Mouse (Mus musculus) forebrain, embryonic 12.5 days (tissue): ENCODE measurements at regions not wholly inside any gene's neighbourhood (a gene's known extent, or its start where the extent isn't known, plus 50 kb on each side); places are given as distances from the start of the nearest gene placed in this dataset. TPM values are rescaled to one million over a fixed set of nuclear protein-coding genes. Genes with fewer than 3 reads are reported as not detected.

ENCODE experiments used
- ATAC-seq: fragments of 200-750 bp; cut with Nextera tagmentation; 2 replicates; pipeline ENCODE4 v1.8.0; 2017; ENCODE audit warnings: moderate TSS enrichment; ENCODE audit not compliant: low FRiP score
- H3K27ac ChIP-seq: fragments of 300-500 bp; sonication (generic); 2 replicates; pipeline ENCODE4 v1.5.1; 2016; ENCODE audit warnings: mild to moderate bottlenecking
- H3K27me3 ChIP-seq: fragments of 300-500 bp; sonication (generic); 2 replicates; pipeline ENCODE4 v1.6.1; 2016; ENCODE audit warnings: mild to moderate bottlenecking
- H3K36me3 ChIP-seq: fragments of 300-500 bp; sonication (generic); replicated peaks from 2 replicates; pipeline ENCODE4 v1.6.1; 2016; ENCODE audit warnings: mild to moderate bottlenecking
- H3K4me1 ChIP-seq: fragments of 300-500 bp; sonication (generic); 2 replicates; pipeline ENCODE4 v1.6.1; 2016
- H3K4me2 ChIP-seq: fragments of 300-500 bp; sonication (generic); 2 replicates; pipeline ENCODE4 v1.6.1; 2016; ENCODE audit warnings: mild to moderate bottlenecking, moderate library complexity
- H3K4me3 ChIP-seq: fragments of 300-500 bp; sonication (generic); replicated peaks from 2 replicates; pipeline ENCODE4 v1.5.1; 2016; ENCODE audit warnings: mild to moderate bottlenecking
- H3K9ac ChIP-seq: fragments of 300-500 bp; sonication (generic); 2 replicates; pipeline ENCODE4 v1.6.1; 2016; ENCODE audit warnings: mild to moderate bottlenecking
- H3K9me3 ChIP-seq: fragments of 300-500 bp; sonication (generic); 2 replicates; pipeline ENCODE4 v1.6.1; 2016
- WGBS: fragments of 180-500 bp; shearing (Covaris S2); methylation state at CpG from one replicate; pipeline ENCODE4 v1.1.7; 2016; 5-methylcytosine and 5-hydroxymethylcytosine counted together
- microRNA-seq: library from miRNA; unstranded; fragments of <30 nt; microRNA quantifications from one replicate; pipeline ENCODE4, GENCODE M21; 2017

GRCm38 (mm10) chr4:87329136-87329535, 98.9 kb upstream of the Slc24a2 start:
- 61% methylated on average over 6 of the region's 6 CpGs for WGBS
- Histone ChIP-seq H3K4me1 (no peaks in the 10 kb centered on the region), H3K27ac (no peak overlapping the region), H3K9ac (no peak overlapping the region), H3K27me3 (no peaks in the 10 kb centered on the region), H3K36me3 (no peaks in the 10 kb centered on the region), H3K9me3 (no peaks in the 10 kb centered on the region), H3K4me3 (no peak overlapping the region), H3K4me2 (no peak overlapping the region)
- no peak for ATAC-seq

- no peak overlapping the region for H3K27ac ChIP-seq
- no peaks in the 10 kb centered on the region for H3K36me3 ChIP-seq
- no peaks in the 10 kb centered on the region for H3K9me3 ChIP-seq
- H3K9ac ChIP-seq: no peak overlapping the region
- no peak for ATAC-seq
- no peaks in the 10 kb centered on the region for H3K27me3 ChIP-seq
- H3K4me3 ChIP-seq: no peak overlapping the region
- no peak overlapping the region for H3K4me2 ChIP-seq
- no peaks in the 10 kb centered on the region for H3K4me1 ChIP-seq
- 73% methylated on average over 2 of the region's 2 CpGs for WGBS
Observed at GRCm38 (mm10) chr4:87321726-87322349, 91.6 kb upstream of the Slc24a2 start.

- Histone ChIP-seq H3K4me1 (no peaks in the 10 kb centered on the region), H3K4me2 (no peak overlapping the region)
Observed at GRCm38 (mm10) chr4:87298129-87298528, 67.9 kb upstream of the Slc24a2 start.

GRCm38 (mm10) chr4:87294538-87294937, 64.3 kb upstream of the Slc24a2 start:
- Histone ChIP-seq H3K36me3 (no peaks in the 10 kb centered on the region), H3K27me3 (no peaks in the 10 kb centered on the region), H3K4me2 (no peak overlapping the region), H3K4me1 (no peaks in the 10 kb centered on the region), H3K4me3 (no peak overlapping the region), H3K27ac (no peak overlapping the region), H3K9me3 (no peaks in the 10 kb centered on the region), H3K9ac (no peak overlapping the region)
- no peak for ATAC-seq

More at GRCm38 (mm10) chr4:87298129-87298528, 67.9 kb upstream of the Slc24a2 start:
- Histone ChIP-seq H3K36me3 (no peaks in the 10 kb centered on the region), H3K4me3 (no peak overlapping the region), H3K9ac (no peak overlapping the region), H3K9me3 (no peaks in the 10 kb centered on the region), H3K27ac (no peak overlapping the region), H3K27me3 (no peaks in the 10 kb centered on the region)
- 73% methylated on average over 5 of the region's 5 CpGs for WGBS
- no peak for ATAC-seq

Small RNA genes in the stretch of these regions (microRNA-seq; reads per million reads assigned to microRNA genes)
- not detected for gene Gm23154
